Mouse (Mus musculus) hindbrain, embryonic 11.5 days (tissue): ENCODE measurements around the gene Blcap. TPM values are rescaled to one million over a fixed set of nuclear protein-coding genes. Genes with fewer than 3 reads are reported as not detected.
A peak's percentile ranks its signal among the peaks of the same experiment; 100 is the strongest.

Experiments used
- ATAC-seq: fragments of 200-750 bp; cut with Nextera tagmentation; 2 replicates; pipeline ENCODE4 v1.8.0; 2017; ENCODE audit warnings: mild to moderate bottlenecking, moderate TSS enrichment, moderate library complexity; ENCODE audit not compliant: low FRiP score
- DNase-seq: peaks from one replicate; pipeline ENCODE4 v3.0.0-alpha.2; 2015; ENCODE audit warnings: low spot score
- H3K27ac ChIP-seq: fragments of 300-500 bp; sonication (generic); 2 replicates; pipeline ENCODE4 v1.5.1; 2014; ENCODE audit warnings: mild to moderate bottlenecking, low read depth, low read length
- H3K27me3 ChIP-seq: fragments of 300-500 bp; sonication (generic); 2 replicates; pipeline ENCODE4 v1.6.1; 2014; ENCODE audit warnings: mild to moderate bottlenecking, low read length, moderate library complexity, mixed read lengths; ENCODE audit not compliant: control insufficient read depth, insufficient read depth
- H3K36me3 ChIP-seq: fragments of 300-500 bp; sonication (generic); 2 replicates; pipeline ENCODE4 v1.6.1; 2014; ENCODE audit warnings: mild to moderate bottlenecking, low read length, moderate library complexity, mixed read lengths; ENCODE audit not compliant: control insufficient read depth, insufficient read depth
- H3K4me1 ChIP-seq: fragments of 300-500 bp; sonication (generic); replicated peaks from 2 replicates; pipeline ENCODE4 v1.6.1; 2014; ENCODE audit warnings: low read length, mixed read lengths; ENCODE audit not compliant: control insufficient read depth, insufficient read depth
- H3K4me2 ChIP-seq: fragments of 300-500 bp; sonication (generic); replicated peaks from 2 replicates; pipeline ENCODE4 v1.6.1; 2014; ENCODE audit warnings: mild to moderate bottlenecking, low read depth, low read length
- H3K4me3 ChIP-seq: fragments of 300-500 bp; sonication (generic); 2 replicates; pipeline ENCODE4 v1.5.1; 2014; ENCODE audit warnings: low read depth, low read length
- H3K9ac ChIP-seq: fragments of 300-500 bp; sonication (generic); 2 replicates; pipeline ENCODE4 v1.6.1; 2014; ENCODE audit warnings: low read depth, low read length
- H3K9me3 ChIP-seq: fragments of 300-500 bp; sonication (generic); 2 replicates; pipeline ENCODE4 v1.6.1; 2016; ENCODE audit warnings: low read length; ENCODE audit not compliant: control insufficient read depth
- WGBS: fragments of 180-500 bp; shearing (Covaris S2); extraction: QIAGEN DNeasy Blood & Tissue Kit; methylation state at CpG from one replicate; pipeline ENCODE4 v1.1.7; 2014; 5-methylcytosine and 5-hydroxymethylcytosine counted together
- polyA plus RNA-seq: library from polyadenylated mRNA; unstranded; fragments of >200 nt; fragmentation: Nextera tagmentation; extraction: Ambion mirVana; gene quantifications from 2 replicates; pipeline ENCODE4 v1.2.1, GENCODE M21; 2014

Blcap gene
- polyA plus RNA-seq = 117 and 118 TPM in 2 replicates

DNA sequence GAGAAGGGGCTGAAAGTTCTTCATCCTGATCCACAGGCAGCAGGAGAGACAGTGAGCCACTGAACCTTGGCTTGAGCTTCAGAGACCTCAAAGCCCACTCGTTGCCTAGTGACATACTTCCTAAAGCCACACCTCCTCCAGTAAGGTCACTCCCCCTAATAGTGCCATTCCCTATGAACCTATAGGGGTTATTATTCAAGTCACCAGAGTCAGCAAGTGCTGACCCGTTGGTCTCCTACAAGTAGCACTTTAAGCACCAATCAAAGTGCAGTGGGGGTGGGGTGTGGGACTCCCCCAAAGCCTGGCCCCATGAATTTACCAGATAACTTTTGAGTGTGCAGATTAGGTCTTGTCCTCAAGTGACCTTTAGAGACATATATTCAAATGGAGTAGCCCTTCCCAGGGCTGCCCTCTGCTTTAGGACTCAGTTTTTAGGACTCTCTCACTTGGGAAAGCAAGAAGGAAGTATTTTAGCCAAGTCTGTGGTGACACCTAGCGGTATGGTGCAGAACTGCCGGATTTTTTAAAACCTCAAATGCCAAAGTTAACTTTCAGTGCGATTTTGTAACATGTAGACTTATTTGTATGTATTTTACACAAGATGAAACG is at the start of gene Blcap:
Gene Blcap, minus strand, starts transcription at position 51 of the 609 bp plus-strand sequence.
- 11% methylated on average over 6 of the region's 6 CpGs for WGBS
- peak; percentile 81 for DNase-seq
- no peak within 1 kb of the TSS for H3K4me2 ChIP-seq
- no peaks in the 10 kb centered on the region for H3K4me1 ChIP-seq
- no peaks in the 10 kb centered on the region for H3K27me3 ChIP-seq
- no peaks in the 10 kb centered on the region for H3K36me3 ChIP-seq
- H3K9me3 ChIP-seq = no peaks in the 10 kb centered on the region
- ATAC-seq = peak; percentile 50
- H3K9ac ChIP-seq = no peak within 1 kb of the TSS
- no peak within 1 kb of the TSS for H3K27ac ChIP-seq
- H3K4me3 ChIP-seq = no peak within 1 kb of the TSS

DNA sequence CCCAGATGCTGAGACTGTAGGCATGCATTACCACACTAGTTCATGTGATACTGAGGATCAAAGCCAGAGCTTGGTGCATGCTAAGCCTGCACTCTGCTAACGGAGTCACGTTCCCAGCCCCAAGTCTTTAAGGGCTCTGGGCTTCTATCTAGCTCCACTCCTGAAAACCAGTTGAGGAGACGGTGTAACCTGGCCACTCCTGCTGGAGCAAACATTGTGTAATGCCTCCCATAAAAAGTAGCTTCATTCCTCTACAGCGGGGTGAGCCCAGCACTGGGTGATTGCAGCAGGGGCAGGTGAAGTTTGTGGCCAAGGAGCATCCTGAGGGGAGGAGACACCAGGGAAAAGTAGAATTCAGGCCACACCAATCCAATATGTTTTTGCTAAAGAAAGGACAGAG is 47.3 kb upstream of the Blcap start:
- ATAC-seq = no peak
- WGBS = 87% methylated on average over 4 of the region's 4 CpGs

DNA sequence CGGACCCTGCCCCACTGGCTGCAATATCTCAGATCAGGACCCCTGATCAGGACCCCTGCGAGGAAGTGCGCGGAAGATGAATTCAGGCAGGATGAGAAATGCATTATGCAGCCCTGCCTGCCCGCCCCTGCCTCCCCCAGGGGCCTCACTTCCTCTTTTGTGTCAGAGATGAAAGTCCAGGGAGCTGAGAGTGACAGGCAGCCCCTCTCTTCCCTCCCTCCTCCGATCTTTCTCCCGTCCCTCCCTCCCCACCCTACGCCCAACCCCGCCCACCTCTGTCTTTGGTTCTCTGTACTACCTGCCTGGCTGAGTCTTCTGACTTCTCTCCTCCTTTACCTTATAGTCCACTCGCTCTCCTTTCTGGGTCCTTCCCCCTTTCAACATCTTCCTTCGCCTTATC is 42.9 kb upstream of the Blcap start:
- H3K4me1 ChIP-seq = peaks cover 2% of the 10 kb centered on the region; the same call in 1 of the 2 replicates
- no peaks in the 10 kb centered on the region for H3K27me3 ChIP-seq
- no peak overlapping the region for H3K4me3 ChIP-seq
- H3K36me3 ChIP-seq = no peaks in the 10 kb centered on the region
- 0 out of 2 replicates have a peak overlapping the region, but pooled peaks have one; percentile 11 for H3K9ac ChIP-seq
- 12% methylated on average over 9 of the region's 11 CpGs for WGBS
- peak; percentile 36 for DNase-seq
- H3K27ac ChIP-seq = no peak overlapping the region
- no peaks in the 10 kb centered on the region for H3K9me3 ChIP-seq
- peak overlapping the region; percentile 8; the same call in 1 of the 2 replicates for H3K4me2 ChIP-seq
- ATAC-seq = no peak

More for the DNA sequence above, 47.3 kb upstream of the Blcap start:
- H3K4me2 ChIP-seq = no peak overlapping the region
- H3K27me3 ChIP-seq = no peaks in the 10 kb centered on the region
- H3K9ac ChIP-seq = no peak overlapping the region
- DNase-seq = no peak
- H3K27ac ChIP-seq = no peak overlapping the region
- H3K4me3 ChIP-seq = no peak overlapping the region
- no peaks in the 10 kb centered on the region for H3K36me3 ChIP-seq
- peaks cover 2% of the 10 kb centered on the region; the same call in 1 of the 2 replicates for H3K4me1 ChIP-seq
- no peaks in the 10 kb centered on the region for H3K9me3 ChIP-seq

DNA sequence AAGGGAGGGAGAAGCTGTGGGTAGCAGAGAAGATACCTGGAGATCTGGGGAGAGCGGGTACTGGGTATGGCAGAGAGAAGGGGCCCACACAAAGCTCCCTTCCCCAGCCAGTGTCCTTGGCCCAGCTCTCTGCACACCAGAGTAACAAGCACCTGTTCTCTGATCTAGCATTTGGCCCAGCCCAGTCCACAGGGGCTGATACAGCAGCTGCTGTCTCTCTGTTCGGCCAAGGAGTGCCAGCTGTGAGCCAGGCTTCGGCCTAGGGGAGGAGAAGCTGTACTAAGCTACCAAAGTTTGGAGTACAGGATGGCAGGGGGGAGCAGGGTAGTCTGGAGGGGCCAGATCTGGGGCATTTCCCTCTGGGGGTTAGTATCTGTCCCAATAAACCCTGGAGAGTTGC is 40.7 kb upstream of the Blcap start:
- no peak overlapping the region for H3K9ac ChIP-seq
- no peak for ATAC-seq
- 78% methylated on average over 3 of the region's 3 CpGs for WGBS
- H3K36me3 ChIP-seq = no peaks in the 10 kb centered on the region
- H3K4me3 ChIP-seq = no peak overlapping the region
- H3K27me3 ChIP-seq = no peaks in the 10 kb centered on the region
- peaks cover 2% of the 10 kb centered on the region; the same call in 1 of the 2 replicates for H3K4me1 ChIP-seq
- no peaks in the 10 kb centered on the region for H3K9me3 ChIP-seq
- H3K27ac ChIP-seq = no peak overlapping the region
- no peak overlapping the region for H3K4me2 ChIP-seq
- no peak for DNase-seq

DNA sequence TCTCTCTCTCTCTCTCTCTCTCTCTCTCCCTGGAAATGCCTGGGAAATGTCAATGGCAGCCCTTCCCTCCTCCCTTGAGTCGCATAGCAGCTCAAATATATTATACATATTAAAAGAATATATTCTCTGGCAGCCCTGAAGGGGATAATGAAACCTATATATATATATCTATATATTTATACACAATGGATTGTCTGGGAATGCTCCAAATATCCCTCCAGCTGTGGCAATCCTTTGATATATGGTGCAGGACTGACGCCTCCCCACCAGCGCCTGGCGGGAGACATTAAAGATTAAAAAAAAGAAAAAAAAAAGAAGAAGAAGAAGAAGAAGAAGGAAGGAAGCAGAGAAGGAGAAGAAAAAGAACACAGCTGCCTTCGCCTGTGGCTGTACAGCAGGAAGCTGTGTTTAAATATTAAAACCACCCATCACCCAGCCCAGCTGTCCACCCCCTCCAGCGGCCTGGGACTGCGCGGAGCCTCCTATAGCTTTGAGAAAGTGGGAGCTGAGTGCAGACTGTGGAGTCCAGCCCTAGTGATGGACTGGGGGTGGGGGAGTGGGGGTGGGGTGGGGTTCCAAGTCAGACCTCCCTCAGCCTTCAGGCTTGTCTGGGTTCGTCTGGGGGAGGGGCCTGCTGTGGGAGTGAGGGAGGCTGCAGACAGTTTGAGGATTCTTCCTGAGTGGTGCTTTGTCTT is 36.6 kb upstream of the Blcap start:
- ATAC-seq (0 out of 2 replicates have a peak, but pooled peaks have one; percentile 17), DNase-seq (peak; percentile 21)
- Histone ChIP-seq H3K27ac (no peak overlapping the region), H3K4me2 (no peak overlapping the region), H3K36me3 (no peaks in the 10 kb centered on the region), H3K9me3 (no peaks in the 10 kb centered on the region), H3K4me3 (no peak overlapping the region), H3K27me3 (0 out of 2 replicates have a peak, but pooled peaks cover 3% of the 10 kb centered on the region), H3K4me1 (no peaks in the 10 kb centered on the region; the same call in 1 of the 2 replicates), H3K9ac (no peak overlapping the region)
- WGBS = 47% methylated on average over 9 of the region's 9 CpGs

DNA sequence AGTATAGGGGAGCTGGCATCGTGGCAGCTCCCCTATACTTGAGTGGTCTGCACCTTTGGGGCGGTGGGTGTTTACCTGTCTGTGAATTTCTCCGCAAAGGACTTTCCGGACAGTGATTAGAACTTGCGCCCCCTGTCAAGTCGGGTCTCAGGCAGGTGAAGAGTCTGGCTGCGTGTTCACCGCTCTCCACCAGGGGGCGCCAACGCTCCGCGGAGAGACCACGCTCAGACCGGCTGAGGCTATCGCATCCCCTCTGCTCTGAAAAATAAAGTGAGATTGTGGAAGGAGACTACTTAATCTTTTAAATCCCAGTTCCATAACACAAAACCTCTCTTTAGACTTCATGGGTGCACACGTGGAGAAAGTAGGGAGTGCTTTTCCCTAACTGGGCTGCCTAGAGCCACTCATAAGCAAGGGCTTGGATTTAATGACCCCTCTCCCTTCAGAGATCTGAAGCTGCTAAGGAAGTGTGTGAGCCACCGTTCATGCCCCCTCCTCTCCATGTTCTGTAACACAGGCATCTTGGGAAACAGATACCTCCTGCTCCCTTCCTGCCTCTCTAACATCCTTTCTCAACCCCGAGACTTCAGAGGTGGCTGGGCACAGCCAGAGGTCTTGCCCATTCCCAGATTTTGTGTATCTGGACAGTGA is 34.1 kb upstream of the Blcap start:
- no peak overlapping the region for H3K4me2 ChIP-seq
- DNase-seq (peak; percentile 92), ATAC-seq (peak; percentile 60; the same call in 1 of the 2 replicates)
- H3K36me3 ChIP-seq = no peaks in the 10 kb centered on the region
- H3K27ac ChIP-seq = no peak overlapping the region
- H3K4me3 ChIP-seq = no peak overlapping the region
- H3K27me3 ChIP-seq = 0 out of 2 replicates have a peak, but pooled peaks cover 3% of the 10 kb centered on the region
- no peak overlapping the region for H3K9ac ChIP-seq
- H3K9me3 ChIP-seq = no peaks in the 10 kb centered on the region
- 7% methylated on average over 18 of the region's 18 CpGs for WGBS
- no peaks in the 10 kb centered on the region; the same call in 1 of the 2 replicates for H3K4me1 ChIP-seq

DNA sequence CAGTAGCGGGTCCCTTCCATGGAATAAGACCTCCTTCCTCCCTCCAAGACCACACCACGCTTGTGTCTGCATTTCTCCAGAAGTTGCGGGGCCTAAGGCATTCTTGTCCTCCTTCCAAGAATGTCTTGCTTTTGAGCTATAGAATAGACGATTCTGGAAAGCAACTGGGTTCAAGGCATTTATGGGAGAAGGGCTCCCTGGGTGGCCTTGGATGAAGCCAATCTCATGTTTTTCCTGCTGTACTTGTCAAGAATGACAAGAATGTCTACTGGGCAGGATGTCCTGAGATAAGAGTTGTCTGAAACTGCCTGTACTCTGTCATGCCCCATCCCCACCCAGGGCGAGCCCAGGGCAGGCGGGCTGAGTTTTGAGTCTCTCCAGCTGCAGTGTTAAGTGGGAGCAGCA is 30.4 kb upstream of the Blcap start:
- ATAC-seq = no peak
- no peak overlapping the region for H3K9ac ChIP-seq
- H3K27ac ChIP-seq = no peak overlapping the region
- no peak overlapping the region for H3K4me2 ChIP-seq
- no peak overlapping the region for H3K4me3 ChIP-seq
- WGBS = 81% methylated on average over 6 of the region's 6 CpGs
- no peaks in the 10 kb centered on the region for H3K9me3 ChIP-seq
- no peaks in the 10 kb centered on the region for H3K4me1 ChIP-seq
- H3K36me3 ChIP-seq = no peaks in the 10 kb centered on the region
- 0 out of 2 replicates have a peak, but pooled peaks cover 3% of the 10 kb centered on the region for H3K27me3 ChIP-seq
- no peak for DNase-seq

DNA sequence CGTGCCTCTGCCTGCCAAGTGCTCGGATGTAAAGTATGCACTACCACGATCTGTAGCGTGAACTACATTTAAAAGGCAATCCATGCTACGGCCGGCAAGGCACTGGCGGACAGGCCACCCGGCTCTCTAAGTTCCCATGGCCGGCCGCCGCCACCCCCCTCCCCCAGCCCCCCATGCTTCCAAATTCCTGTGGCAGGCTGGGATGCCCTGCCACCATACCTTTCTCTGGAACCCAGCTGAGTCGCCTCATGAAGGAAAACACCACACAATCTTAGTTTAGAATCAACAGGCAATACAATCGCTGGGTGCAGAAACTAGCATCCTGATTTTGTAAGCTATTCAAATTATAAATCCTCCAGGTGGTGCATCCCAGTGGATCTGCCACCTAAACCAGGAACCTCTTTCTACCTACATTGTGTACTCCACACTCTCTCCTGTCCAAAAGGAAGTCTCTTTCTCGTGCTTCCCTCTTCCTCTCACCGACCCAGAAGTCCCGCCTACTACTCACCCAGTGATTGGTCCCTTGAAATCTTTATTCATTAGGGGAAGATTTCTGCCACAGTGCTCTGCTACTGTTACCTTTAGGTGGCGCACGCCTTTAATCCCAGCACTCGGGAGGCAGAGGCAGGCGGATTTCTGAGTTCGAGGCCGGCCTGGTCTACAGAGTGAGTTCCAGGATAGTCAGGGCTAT is 25.9 kb upstream of the Blcap start:
- H3K4me1 ChIP-seq = no peaks in the 10 kb centered on the region
- H3K9me3 ChIP-seq = no peaks in the 10 kb centered on the region
- no peak overlapping the region for H3K4me3 ChIP-seq
- no peak overlapping the region for H3K27ac ChIP-seq
- no peak for DNase-seq
- ATAC-seq = no peak
- H3K4me2 ChIP-seq = 0 out of 2 replicates have a peak overlapping the region, but pooled peaks have one; percentile 7
- 65% methylated on average over 22 of the region's 22 CpGs for WGBS
- no peaks in the 10 kb centered on the region for H3K36me3 ChIP-seq
- no peak overlapping the region for H3K9ac ChIP-seq
- no peaks in the 10 kb centered on the region for H3K27me3 ChIP-seq
